Mouse (Mus musculus) erythroid progenitor cell, adult 5-6 weeks (primary cell): Measurements from ENCODE around the gene Txk. TPM values are rescaled to one million over a fixed set of nuclear protein-coding genes. Genes with fewer than 3 reads are reported as not detected.

ENCODE experiments used
- ATAC-seq: replicated peaks from 2 replicates; pipeline ENCODE4 v1.8.0; 2016; ENCODE audit warnings: moderate number of reproducible peaks, mild to moderate bottlenecking, moderate TSS enrichment, inconsistent platforms; ENCODE audit not compliant: poor library complexity, low FRiP score, severe bottlenecking
- total RNA-seq, 2 experiments: library from RNA; stranded (forward) in 1 of 2; stranded (reverse) in 1 of 2; fragments of 150-400 nt in 1 of 2; fragments of 186-747, 209-891 nt in 1 of 2; gene quantifications; 2 replicates each; pipeline versions ENCODE4 v1.2.3 to v1.2.4; 2015 to 2017; ENCODE audit warnings: low replicate concordance in 2 of 2

The Txk gene
- total RNA-seq, 2 experiments from 2014 or later = 5.9 TPM; not detected in 1

DNA sequence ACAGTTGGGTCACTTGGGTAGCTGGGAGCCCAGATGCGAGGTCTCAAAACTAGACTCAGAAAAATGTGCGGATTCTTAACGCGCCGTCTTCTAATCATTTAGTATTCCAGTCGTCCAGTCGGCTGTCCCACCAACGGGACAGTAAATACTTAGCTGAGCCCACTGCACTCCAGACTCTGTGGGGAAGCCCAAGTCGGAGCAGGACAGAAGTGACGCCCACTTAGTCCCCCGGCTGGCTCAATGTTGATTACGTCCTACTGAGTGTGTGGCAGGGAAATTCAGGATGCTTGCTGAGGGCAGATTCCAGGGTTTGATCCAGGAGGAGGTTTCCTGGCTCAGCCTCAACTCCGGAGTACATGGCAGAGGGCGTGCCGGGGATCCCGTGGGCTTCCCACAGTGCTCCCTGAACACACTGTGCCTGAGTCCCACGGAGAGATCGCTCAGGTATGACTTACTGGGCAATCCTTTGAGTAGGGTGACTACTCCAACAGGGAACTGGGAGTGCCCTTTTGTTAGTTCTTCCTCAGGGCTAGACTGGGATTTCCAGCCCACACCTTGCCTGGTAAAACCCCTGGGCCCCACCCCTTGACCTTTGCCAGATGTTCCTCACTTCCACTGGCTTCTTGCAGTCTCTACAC is 104.5 kb downstream of the Txk start:
- ATAC-seq = no peak

DNA sequence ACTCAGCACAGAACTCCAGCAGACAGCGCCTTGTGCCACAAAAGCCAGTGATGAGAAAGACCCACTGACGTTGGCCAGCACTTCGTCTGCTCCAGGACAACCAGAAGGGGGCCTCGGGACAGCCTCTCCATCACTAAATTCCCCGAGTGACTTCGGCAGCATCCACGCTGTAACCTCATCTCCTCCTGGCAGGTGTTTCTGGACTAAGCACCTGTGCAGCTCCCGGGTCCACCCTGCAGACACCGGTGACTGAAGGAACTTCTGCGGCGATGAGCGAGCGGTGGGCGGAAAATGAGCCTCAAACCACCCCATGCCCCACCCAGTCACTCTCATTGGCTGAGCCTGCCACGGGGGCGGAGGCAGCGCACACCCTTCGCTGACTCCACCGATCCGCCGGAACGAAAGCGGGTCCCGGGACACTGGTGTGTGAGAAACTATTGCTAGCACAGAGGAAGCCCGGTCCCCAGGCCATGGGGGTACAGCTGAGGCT is 105.1 kb downstream of the Txk start, which contains the start of gene Nipal1:
TSS of gene Nipal1 (plus strand) at position 378 of the 490 bp plus-strand sequence.
- ATAC-seq = peak; percentile 83

DNA sequence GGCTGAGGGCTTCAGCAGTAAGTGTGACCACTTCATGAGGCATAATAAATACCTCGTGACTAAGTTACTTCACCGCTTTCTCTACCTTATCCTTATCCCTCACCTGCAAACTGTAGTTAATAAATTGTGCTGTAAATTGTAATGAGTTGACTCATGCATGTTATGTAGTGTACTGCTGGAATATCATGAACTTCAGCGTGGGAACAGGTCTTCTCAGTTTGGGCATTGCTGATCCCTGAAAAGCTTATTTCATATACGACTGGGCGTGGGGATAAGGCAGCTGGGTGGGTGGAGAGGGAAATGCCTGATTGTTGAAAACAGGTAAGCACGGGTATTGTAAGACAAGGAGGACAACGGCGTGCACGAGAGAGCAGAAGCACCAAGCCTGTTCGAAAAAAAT is 105.6 kb downstream of the Txk start:
- no peak for ATAC-seq

DNA sequence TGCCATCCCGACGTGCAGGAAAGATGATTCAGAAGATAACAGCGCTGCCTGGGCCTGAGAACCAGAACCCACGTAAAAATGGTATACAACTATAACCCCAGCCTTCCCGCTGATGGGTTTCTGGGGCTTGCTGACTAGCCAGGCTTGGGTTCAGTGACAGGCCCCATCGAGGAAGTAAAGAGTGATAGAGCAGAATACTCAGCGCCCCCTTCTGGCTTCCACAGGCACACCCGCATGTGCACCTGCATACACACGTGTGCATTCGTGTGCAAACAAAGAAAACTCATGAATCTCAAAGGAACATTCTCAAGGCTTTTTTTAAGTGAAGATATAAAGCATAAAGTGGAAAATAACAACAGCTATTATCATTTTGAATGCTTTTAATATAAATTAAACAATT is 106.4 kb downstream of the Txk start:
- no peak for ATAC-seq

Other genes starting within 250 kb of the Txk start
- not detected in 2 replicates for gene Corin, start 248.3 kb downstream of the Txk start, total RNA-seq (2015; ENCODE audit: low replicate concordance)
- not detected in 2 replicates for gene Corin, start 248.3 kb downstream of the Txk start, total RNA-seq (2017; ENCODE audit: low replicate concordance)
- 16.3 and 25.9 TPM in 2 replicates for gene Nfxl1, start 193.1 kb downstream of the Txk start, total RNA-seq (2015; ENCODE audit: low replicate concordance)
- 13.5 and 37.6 TPM in 2 replicates for gene Nfxl1, start 193.1 kb downstream of the Txk start, total RNA-seq (2017; ENCODE audit: low replicate concordance)
- gene Zar1, start 171.5 kb downstream of the Txk start, total RNA-seq (2015; ENCODE audit: low replicate concordance) = not detected in 2 replicates
- not detected in 2 replicates for gene Zar1, start 171.5 kb downstream of the Txk start, total RNA-seq (2017; ENCODE audit: low replicate concordance)
- gene Gm5868, start 165.2 kb downstream of the Txk start, total RNA-seq (2015; ENCODE audit: low replicate concordance) = not detected in 2 replicates
- gene Gm5868, start 165.2 kb downstream of the Txk start, total RNA-seq (2017; ENCODE audit: low replicate concordance) = not detected in 2 replicates
- not detected in 2 replicates for gene Cnga1, start 108.5 kb downstream of the Txk start, total RNA-seq (2015; ENCODE audit: low replicate concordance)
- gene Cnga1, start 108.5 kb downstream of the Txk start, total RNA-seq (2017; ENCODE audit: low replicate concordance) = 0.26 TPM in 1 of 2 replicates, not detected in the other
- gene Nipal1, start 105.0 kb downstream of the Txk start, total RNA-seq (2015; ENCODE audit: low replicate concordance) = 1.3 TPM in 1 of 2 replicates, not detected in the other
- 0.26 and 1.3 TPM in 2 replicates for gene Nipal1, start 105.0 kb downstream of the Txk start, total RNA-seq (2017; ENCODE audit: low replicate concordance)
- gene Tec, start 115.7 kb upstream of the Txk start, total RNA-seq (2015; ENCODE audit: low replicate concordance) = 2.5 and 10.8 TPM in 2 replicates
- gene Tec, start 115.7 kb upstream of the Txk start, total RNA-seq (2017; ENCODE audit: low replicate concordance) = 2.4 and 5.7 TPM in 2 replicates
- 22.2 and 25.2 TPM in 2 replicates for gene Slain2, start 161.5 kb upstream of the Txk start, total RNA-seq (2015; ENCODE audit: low replicate concordance)
- gene Slain2, start 161.5 kb upstream of the Txk start, total RNA-seq (2017; ENCODE audit: low replicate concordance) = 3.3 and 11.0 TPM in 2 replicates
- gene Gm10135, start 221.9 kb upstream of the Txk start, total RNA-seq (2015; ENCODE audit: low replicate concordance) = not detected in 2 replicates
- not detected in 2 replicates for gene Gm10135, start 221.9 kb upstream of the Txk start, total RNA-seq (2017; ENCODE audit: low replicate concordance)